Mouse (Mus musculus) bone marrow macrophage, adult 2 months (primary cell): Measurements from ENCODE around the gene Dpp9. TPM values are rescaled to one million over a fixed set of nuclear protein-coding genes. Genes with fewer than 3 reads are reported as not detected.

Experiments
- H3K27ac ChIP-seq: 2 replicates; pipeline ENCODE4 v1.5.1; 2012; ENCODE audit warnings: low read depth, low read length; ENCODE audit not compliant: insufficient read depth
- H3K4me1 ChIP-seq: 2 replicates; pipeline ENCODE4 v1.6.1; 2012; ENCODE audit warnings: low read length; ENCODE audit not compliant: control insufficient read depth, insufficient read depth
- H3K4me3 ChIP-seq: 2 replicates; pipeline ENCODE4 v1.5.1; 2012; ENCODE audit warnings: mild to moderate bottlenecking, low read length, moderate library complexity; ENCODE audit not compliant: insufficient read depth
- CTCF ChIP-seq: IDR thresholded peaks from 2 replicates; pipeline ENCODE4 v1.5.1; 2012; ENCODE audit warnings: low read depth, mild to moderate bottlenecking, low read length, moderate library complexity
- POLR2A ChIP-seq: IDR thresholded peaks from 2 replicates; pipeline ENCODE4 v1.6.1; 2012; ENCODE audit warnings: mild to moderate bottlenecking, low read depth, low read length, borderline replicate concordance
- polyA plus RNA-seq: library from polyadenylated mRNA; stranded (reverse); fragments of >200 nt; gene quantifications from 2 replicates; pipeline ENCODE4 v1.2.4, GENCODE M21; 2012; ENCODE audit not compliant: missing spikeins, insufficient read depth, insufficient read length

The Dpp9 gene
- polyA plus RNA-seq, 1 experiment, result 25.0 TPM

GRCm38 (mm10) chr17:56144546-56144945, 74.2 kb downstream of the Dpp9 start:
- TF ChIP-seq POLR2A, result no peak
- TF ChIP-seq CTCF, result no peak
- no peak overlapping the region for H3K4me3 ChIP-seq
- no peaks in the 10 kb centered on the region for H3K4me1 ChIP-seq

GRCm38 (mm10) chr17:56141702-56142605, 76.8 kb downstream of the Dpp9 start:
- H3K27ac ChIP-seq, result no peak overlapping the region
- TF ChIP-seq CTCF (no peak), POLR2A (no peak)
- no peaks in the 10 kb centered on the region for H3K4me1 ChIP-seq
- no peak overlapping the region for H3K4me3 ChIP-seq

More at GRCm38 (mm10) chr17:56144546-56144945, 74.2 kb downstream of the Dpp9 start:
- H3K27ac ChIP-seq, result no peak overlapping the region

- H3K4me1 ChIP-seq, result 0 out of 2 replicates have a peak, but pooled peaks cover 2% of the 10 kb centered on the region
- no peak for TF ChIP-seq CTCF
- TF ChIP-seq POLR2A, result no peak
- H3K4me3 ChIP-seq, result peak within 1 kb of the TSS; percentile 55
- no peak within 1 kb of the TSS for H3K27ac ChIP-seq
Observed at GRCm38 (mm10) chr17:56139858-56140595, 78.7 kb downstream of the Dpp9 start, which contains the start of gene Sema6b. TSS of gene Sema6b (minus strand) at chr17:56140343.

GRCm38 (mm10) chr17:56139355-56139754, 79.3 kb downstream of the Dpp9 start:
- H3K4me1 ChIP-seq, result 0 out of 2 replicates have a peak, but pooled peaks cover 2% of the 10 kb centered on the region
- H3K4me3 ChIP-seq, result peak overlapping the region; percentile 55
- H3K27ac ChIP-seq, result no peak overlapping the region
- TF ChIP-seq CTCF (no peak), POLR2A (no peak)

GRCm38 (mm10) chr17:56137839-56138613, 80.7 kb downstream of the Dpp9 start:
- TF ChIP-seq POLR2A (no peak), CTCF (no peak)
- Histone ChIP-seq H3K27ac (no peak overlapping the region), H3K4me3 (no peak overlapping the region), H3K4me1 (0 out of 2 replicates have a peak, but pooled peaks cover 2% of the 10 kb centered on the region)

Other genes with a start within 250 kb of the Dpp9 start
- not detected in 2 replicates for gene Shd, start 248.4 kb downstream of the Dpp9 start, polyA plus RNA-seq
- gene Fsd1, start 232.4 kb downstream of the Dpp9 start, polyA plus RNA-seq, result not detected in 2 replicates
- gene Stap2, start 213.3 kb downstream of the Dpp9 start, polyA plus RNA-seq, result 0.98 and 1.5 TPM in 2 replicates
- 41.5 and 52.8 TPM in 2 replicates for gene Mpnd, start 213.2 kb downstream of the Dpp9 start, polyA plus RNA-seq
- gene Sh3gl1, start 182.3 kb downstream of the Dpp9 start, polyA plus RNA-seq, result 98.2 and 99.0 TPM in 2 replicates
- 11.5 and 14.1 TPM in 2 replicates for gene Chaf1a, start 178.5 kb downstream of the Dpp9 start, polyA plus RNA-seq
- gene Ubxn6, start 143.9 kb downstream of the Dpp9 start, polyA plus RNA-seq, result 55.7 and 67.6 TPM in 2 replicates
- 33.0 and 41.1 TPM in 2 replicates for gene Hdgfl2, start 139.3 kb downstream of the Dpp9 start, polyA plus RNA-seq
- gene Plin4, start 109.1 kb downstream of the Dpp9 start, polyA plus RNA-seq, result 0.16 TPM in 1 of 2 replicates, not detected in the other
- gene Plin5, start 101.3 kb downstream of the Dpp9 start, polyA plus RNA-seq, result not detected in 2 replicates
- not detected in 2 replicates for gene Lrg1, start 96.9 kb downstream of the Dpp9 start, polyA plus RNA-seq
- 7.8 and 8.1 TPM in 2 replicates for gene Sema6b, start 78.6 kb downstream of the Dpp9 start, polyA plus RNA-seq
- 4.7 and 5.4 TPM in 2 replicates for gene Tnfaip8l1, start 56.4 kb downstream of the Dpp9 start, polyA plus RNA-seq
- gene Mydgf, start 35.0 kb downstream of the Dpp9 start, polyA plus RNA-seq, result 35.2 and 37.4 TPM in 2 replicates
- 8.8 and 10.3 TPM in 2 replicates for gene Fem1a, start 37.9 kb upstream of the Dpp9 start, polyA plus RNA-seq
- gene Ticam1, start 57.9 kb upstream of the Dpp9 start, polyA plus RNA-seq, result 13.5 and 17.6 TPM in 2 replicates
- gene Plin3, start 74.0 kb upstream of the Dpp9 start, polyA plus RNA-seq, result 40.4 and 44.1 TPM in 2 replicates
- not detected in 2 replicates for gene Arrdc5, start 81.4 kb upstream of the Dpp9 start, polyA plus RNA-seq
- 23.9 and 29.3 TPM in 2 replicates for gene Uhrf1, start 84.4 kb upstream of the Dpp9 start, polyA plus RNA-seq
- 13.2 and 17.3 TPM in 2 replicates for gene Kdm4b, start 107.2 kb upstream of the Dpp9 start, polyA plus RNA-seq